Mouse (Mus musculus) heart, postnatal 14 days (tissue): ENCODE measurements around the gene S100a10. TPM values are rescaled to one million over a fixed set of nuclear protein-coding genes. Genes with fewer than 3 reads are reported as not detected.

Experiments used
- total RNA-seq, 2 experiments: library from RNA; stranded (reverse); gene quantifications; 2 replicates each; pipeline ENCODE4 v1.2.3; 2021

S100a10 gene
- total RNA-seq, 2 experiments from 2014 or later = 129 to 145 TPM

Other genes starting within 250 kb of the S100a10 start
- gene Hrnr, start 235.3 kb upstream of the S100a10 start, total RNA-seq = under 1 TPM in 1 of 2 experiments, not detected in 1; 0.05 TPM
- under 1 TPM in 1 of 2 experiments, not detected in 1; 0.12 TPM for gene Rptn, start 161.4 kb upstream of the S100a10 start, total RNA-seq
- gene Tchh, start 112.8 kb upstream of the S100a10 start, total RNA-seq = under 1 TPM; 0.05 to 0.07 TPM
- not detected for gene Tchhl1, start 86.3 kb upstream of the S100a10 start, total RNA-seq
- 100 to 1,000 TPM; 111 to 124 TPM for gene S100a11, start 34.6 kb upstream of the S100a10 start, total RNA-seq
- gene Tdpoz2, start 97.6 kb downstream of the S100a10 start, total RNA-seq = not detected
- not detected for gene Tdpoz1, start 121.2 kb downstream of the S100a10 start, total RNA-seq
- gene Gm37596, start 138.0 kb downstream of the S100a10 start, total RNA-seq = not detected
- not detected for gene Gm5773, start 217.9 kb downstream of the S100a10 start, total RNA-seq
- not detected for gene Tdpoz4, start 241.3 kb downstream of the S100a10 start, total RNA-seq